Mouse (Mus musculus): ENCODE data around the gene Cd2ap. TPM values are rescaled to one million over a fixed set of nuclear protein-coding genes. Genes with fewer than 3 reads are reported as not detected.

Gene Cd2ap
- total and polyA plus RNA-seq, 3 experiments, result 18.8 to 36.3 (median 26.1) TPM

- in situ Hi-C loops (cut with MboI; ENCODE audit: low pct_ligation_motif_present, low pct_unique_long_range_greater_than_20kb, low sequenced_read_pairs) (no loop called here), dilution Hi-C loops (cut with MboI; ENCODE audit: extremely low pct_ligation_motif_present, extremely low pct_unique_long_range_greater_than_20kb, low sequenced_read_pairs) (no loop called here)
- Histone ChIP-seq H3K27ac (ENCODE audit: insufficient read depth, low read depth) (no peak overlapping the region), H3K79me2 (replicated peaks; ENCODE audit: control insufficient read depth, extremely low read depth, insufficient read depth, poor library complexity, severe bottlenecking) (no peaks in the 10 kb centered on the region), H3K9ac (ENCODE audit: insufficient read depth, low read depth) (no peak overlapping the region), H3K36me3 (replicated peaks in 1 of 2; ENCODE audit: control insufficient read depth in 1 of 2, insufficient read depth in 1 of 2, low read length in 1 of 2) (no peaks in the 10 kb centered on the region), H3K27me3 (replicated peaks) (no peaks in the 10 kb centered on the region), H3K4me1 (ENCODE audit: control insufficient read depth in 1 of 2, insufficient read depth in 2 of 2) (peaks cover 0 to 10% of the 10 kb centered on the region in 2 experiments; a peak in 2 of 4 replicates), H3K4me2 (ENCODE audit: insufficient read depth, low read depth, poor library complexity, severe bottlenecking) (no peak overlapping the region), H3K4me3 (replicated peaks in 1 of 3; ENCODE audit: low read depth in 2 of 3, low read length in 2 of 3, poor library complexity in 1 of 3) (no peak overlapping the region), H3K9me3 (replicated peaks; ENCODE audit: low read length) (no peaks in the 10 kb centered on the region)
- TF ChIP-seq NRF1 (IDR thresholded peaks at IDR 0.05; ENCODE audit: low read depth, low read length) (no peak), MAFK (IDR thresholded peaks at IDR 0.05; ENCODE audit: insufficient replicate concordance, low read length) (no peak), CTCF (conservative IDR thresholded peaks at IDR 0.05 in 1 of 2, IDR thresholded peaks at IDR 0.05 in 1 of 2; ENCODE audit: low read depth in 2 of 2, low read length in 2 of 2) (no peak), ZNF384 (IDR thresholded peaks at IDR 0.05; ENCODE audit: low read depth, low read length) (no peak), CHD2 (IDR thresholded peaks at IDR 0.05; ENCODE audit: low read length) (no peak), HCFC1 (IDR thresholded peaks at IDR 0.05; ENCODE audit: low read depth, low read length) (no peak), RCOR1 (conservative IDR thresholded peaks at IDR 0.05; ENCODE audit: low read depth, low read length) (no peak), UBTF (IDR thresholded peaks at IDR 0.05; ENCODE audit: low read depth, low read length) (no peak), JUN (IDR thresholded peaks at IDR 0.05; ENCODE audit: insufficient read depth, low read depth, low read length) (no peak), TBP (conservative IDR thresholded peaks at IDR 0.05; ENCODE audit: low read depth, low read length) (no peak), IRF4 (IDR thresholded peaks at IDR 0.05; ENCODE audit: low read depth, low read length) (no peak)
- DNase-seq (ENCODE audit: extremely low read depth), result peak; percentile 10
Measured at GRCm38 (mm10) chr17:42905919-42906318, 29.5 kb upstream of the Cd2ap start.

- H3K36me3 ChIP-seq (replicated peaks in 1 of 2; ENCODE audit: control insufficient read depth in 1 of 2, insufficient read depth in 1 of 2, low read length in 1 of 2), result no peaks in the 10 kb centered on the region
- no peaks in the 10 kb centered on the region for H3K27me3 ChIP-seq (replicated peaks)
- no peak for TF ChIP-seq UBTF (IDR thresholded peaks at IDR 0.05; ENCODE audit: low read depth, low read length)
- TF ChIP-seq MXI1 (IDR thresholded peaks at IDR 0.05; ENCODE audit: low read depth, low read length), result no peak
- TF ChIP-seq ZKSCAN1 (IDR thresholded peaks at IDR 0.05; ENCODE audit: borderline replicate concordance, low read depth, low read length), result no peak
- TF ChIP-seq CHD2 (IDR thresholded peaks at IDR 0.05; ENCODE audit: low read length), result no peak
- TF ChIP-seq NELFE (IDR thresholded peaks at IDR 0.05; ENCODE audit: low read depth, low read length), result no peak
- no peak for TF ChIP-seq CTCF (conservative IDR thresholded peaks at IDR 0.05 in 1 of 2, IDR thresholded peaks at IDR 0.05 in 1 of 2; ENCODE audit: low read depth in 2 of 2, low read length in 2 of 2)
- TF ChIP-seq BHLHE40 (IDR thresholded peaks at IDR 0.05; ENCODE audit: low read depth, low read length), result no peak
- TF ChIP-seq CHD1 (IDR thresholded peaks at IDR 0.05; ENCODE audit: low read depth, low read length), result no peak
- TF ChIP-seq MAFK (IDR thresholded peaks at IDR 0.05; ENCODE audit: insufficient replicate concordance, low read length), result no peak
- TF ChIP-seq USF1 (IDR thresholded peaks at IDR 0.05; ENCODE audit: low read depth, low read length), result no peak
- no peak for TF ChIP-seq ELF1 (IDR thresholded peaks at IDR 0.05; ENCODE audit: low read depth, low read length)
- TF ChIP-seq GABPA (IDR thresholded peaks at IDR 0.05; ENCODE audit: insufficient replicate concordance, low read depth, low read length), result no peak
- no peak for TF ChIP-seq IRF4 (IDR thresholded peaks at IDR 0.05; ENCODE audit: low read depth, low read length)
- TF ChIP-seq PAX5 (IDR thresholded peaks at IDR 0.05; ENCODE audit: low read length), result no peak
- TF ChIP-seq ZNF384 (IDR thresholded peaks at IDR 0.05; ENCODE audit: low read depth, low read length), result no peak
- no peak for TF ChIP-seq MYC (IDR thresholded peaks at IDR 0.05; ENCODE audit: low read depth, low read length)
- no peak for TF ChIP-seq SMC3 (IDR thresholded peaks at IDR 0.05; ENCODE audit: low read depth, low read length)
- H3K4me1 ChIP-seq (ENCODE audit: control insufficient read depth in 1 of 2, insufficient read depth in 2 of 2), result peaks cover 0 to 10% of the 10 kb centered on the region in 2 experiments; a peak in 2 of 4 replicates
- dilution Hi-C loops (cut with MboI; ENCODE audit: extremely low pct_ligation_motif_present, extremely low pct_unique_long_range_greater_than_20kb, low sequenced_read_pairs), result no loop called here
- no peak overlapping the region for H3K27ac ChIP-seq (ENCODE audit: insufficient read depth, low read depth)
- H3K4me2 ChIP-seq (ENCODE audit: insufficient read depth, low read depth, poor library complexity, severe bottlenecking), result no peak overlapping the region
- H3K9ac ChIP-seq (ENCODE audit: insufficient read depth, low read depth), result no peak overlapping the region
- H3K79me2 ChIP-seq (replicated peaks; ENCODE audit: control insufficient read depth, extremely low read depth, insufficient read depth, poor library complexity, severe bottlenecking), result no peaks in the 10 kb centered on the region
- in situ Hi-C loops (cut with MboI; ENCODE audit: low pct_ligation_motif_present, low pct_unique_long_range_greater_than_20kb, low sequenced_read_pairs), result no loop called here
- H3K4me3 ChIP-seq (replicated peaks in 1 of 3; ENCODE audit: low read depth in 2 of 3, low read length in 2 of 3, poor library complexity in 1 of 3), result no peak overlapping the region
- peaks cover 3% of the 10 kb centered on the region for H3K9me3 ChIP-seq (replicated peaks; ENCODE audit: low read length)
- DNase-seq (ENCODE audit: extremely low read depth), result no peak
Measured at GRCm38 (mm10) chr17:42900795-42901194, 24.3 kb upstream of the Cd2ap start.
